Mouse (Mus musculus) kidney, embryonic 16.5 days (tissue): ENCODE measurements around the gene Mta1. TPM values are rescaled to one million over a fixed set of nuclear protein-coding genes. Genes with fewer than 3 reads are reported as not detected.

ENCODE experiments used
- ATAC-seq: fragments of 200-750 bp; cut with Nextera tagmentation; 2 replicates; pipeline ENCODE4 v1.8.0; 2017; ENCODE audit warnings: moderate TSS enrichment; ENCODE audit not compliant: low FRiP score, low TSS enrichment
- H3K27ac ChIP-seq: fragments of 300-500 bp; sonication (generic); 2 replicates; pipeline ENCODE4 v1.5.1; 2014; ENCODE audit warnings: low read length
- H3K27me3 ChIP-seq: fragments of 300-500 bp; sonication (generic); 2 replicates; pipeline ENCODE4 v1.6.1; 2014; ENCODE audit warnings: low read length, control low read depth, mixed read lengths; ENCODE audit not compliant: insufficient read depth
- H3K36me3 ChIP-seq: fragments of 300-500 bp; sonication (generic); 2 replicates; pipeline ENCODE4 v1.6.1; 2014; ENCODE audit warnings: low read length, control low read depth, mixed read lengths; ENCODE audit not compliant: insufficient read depth
- H3K4me1 ChIP-seq: fragments of 300-500 bp; sonication (generic); 2 replicates; pipeline ENCODE4 v1.6.1; 2014; ENCODE audit warnings: low read length, control low read depth, mixed read lengths; ENCODE audit not compliant: insufficient read depth
- H3K4me2 ChIP-seq: fragments of 300-500 bp; sonication (generic); replicated peaks from 2 replicates; pipeline ENCODE4 v1.6.1; 2014; ENCODE audit warnings: low read depth, low read length
- H3K4me3 ChIP-seq: fragments of 300-500 bp; sonication (generic); 2 replicates; pipeline ENCODE4 v1.5.1; 2014; ENCODE audit warnings: mild to moderate bottlenecking, low read length
- H3K9ac ChIP-seq: fragments of 300-500 bp; sonication (generic); replicated peaks from 2 replicates; pipeline ENCODE4 v1.6.1; 2014; ENCODE audit warnings: low read length
- H3K9me3 ChIP-seq: fragments of 300-500 bp; sonication (generic); 2 replicates; pipeline ENCODE4 v1.6.1; 2016; ENCODE audit warnings: low read length, control low read depth
- WGBS: fragments of 180-500 bp; shearing (Covaris S2); extraction: QIAGEN DNeasy Blood & Tissue Kit; methylation state at CpG from one replicate; pipeline ENCODE4 v1.1.7; 2014; 5-methylcytosine and 5-hydroxymethylcytosine counted together
- polyA plus RNA-seq: library from polyadenylated mRNA; unstranded; fragments of >200 nt; fragmentation: Nextera tagmentation; extraction: Ambion mirVana; gene quantifications from 2 replicates; pipeline ENCODE4 v1.2.1, GENCODE M21; 2015

The Mta1 gene
- polyA plus RNA-seq, 1 experiment from 2014 or later: 15.4 TPM

GRCm38 (mm10) chr12:113089107-113089506, 9.0 kb upstream of the Mta1 start:
- no peaks in the 10 kb centered on the region for H3K36me3 ChIP-seq
- no peak overlapping the region for H3K27ac ChIP-seq
- no peaks in the 10 kb centered on the region for H3K4me1 ChIP-seq
- H3K9me3 ChIP-seq: no peaks in the 10 kb centered on the region
- H3K4me3 ChIP-seq: no peak overlapping the region
- no peak overlapping the region for H3K4me2 ChIP-seq
- ATAC-seq: peak; percentile 59; the same call in 1 of the 2 replicates
- H3K9ac ChIP-seq: no peak overlapping the region
- WGBS: 86% methylated on average over 6 of the region's 6 CpGs
- H3K27me3 ChIP-seq: no peaks in the 10 kb centered on the region; the same call in 1 of the 2 replicates

- ATAC-seq: peak; percentile 65; the same call in 1 of the 2 replicates
- Histone ChIP-seq H3K27me3 (no peaks in the 10 kb centered on the region; the same call in 1 of the 2 replicates), H3K9me3 (no peaks in the 10 kb centered on the region), H3K36me3 (no peaks in the 10 kb centered on the region), H3K4me3 (no peak overlapping the region), H3K27ac (no peak overlapping the region), H3K9ac (no peak overlapping the region), H3K4me1 (no peaks in the 10 kb centered on the region), H3K4me2 (no peak overlapping the region)
- 78% methylated on average over 17 of the region's 17 CpGs for WGBS
These were observed 8.0 kb upstream of the Mta1 start for GRCm38 (mm10) chr12:113090053-113090452.

- WGBS: 89% methylated on average over 5 of the region's 5 CpGs
- peaks cover 33% of the 10 kb centered on the region for H3K4me1 ChIP-seq
- no peaks in the 10 kb centered on the region for H3K36me3 ChIP-seq
- H3K4me2 ChIP-seq: peak overlapping the region; percentile 83
- no peaks in the 10 kb centered on the region for H3K27me3 ChIP-seq
- H3K27ac ChIP-seq: no peak overlapping the region
- peak overlapping the region; percentile 100 for H3K9ac ChIP-seq
- H3K9me3 ChIP-seq: no peaks in the 10 kb centered on the region
- no peak overlapping the region; the same call in 1 of the 2 replicates for H3K4me3 ChIP-seq
- ATAC-seq: peak; percentile 2; the same call in 1 of the 2 replicates
These were observed 1.0 kb upstream of the Mta1 start for GRCm38 (mm10) chr12:113097040-113097439.

- H3K36me3 ChIP-seq: no peaks in the 10 kb centered on the region
- H3K9ac ChIP-seq: peak overlapping the region; percentile 100
- ATAC-seq: peak; percentile 31
- H3K9me3 ChIP-seq: no peaks in the 10 kb centered on the region
- H3K4me1 ChIP-seq: peaks cover 33% of the 10 kb centered on the region
- peak overlapping the region; percentile 96 for H3K4me3 ChIP-seq
- H3K27ac ChIP-seq: peak overlapping the region; percentile 83
- peak overlapping the region; percentile 96 for H3K4me2 ChIP-seq
- under 1% methylated on average over 24 of the region's 60 CpGs for WGBS
- H3K27me3 ChIP-seq: no peaks in the 10 kb centered on the region
These were observed 563 bp downstream of the Mta1 start for GRCm38 (mm10) chr12:113098530-113099151.

GRCm38 (mm10) chr12:113099470-113100237, 1.6 kb downstream of the Mta1 start:
- Histone ChIP-seq H3K27ac (peak overlapping the region; percentile 83), H3K36me3 (peaks cover 4% of the 10 kb centered on the region; the same call in 1 of the 2 replicates), H3K27me3 (no peaks in the 10 kb centered on the region), H3K4me1 (peaks cover 33% of the 10 kb centered on the region), H3K9me3 (no peaks in the 10 kb centered on the region), H3K4me2 (peak overlapping the region; percentile 96), H3K4me3 (peak overlapping the region; percentile 96), H3K9ac (peak overlapping the region; percentile 100)
- 18% methylated on average over 6 of the region's 6 CpGs for WGBS
- no peak; the same call in 1 of the 2 replicates for ATAC-seq

- Histone ChIP-seq H3K9me3 (0 out of 2 replicates have a peak, but pooled peaks cover 3% of the 10 kb centered on the region), H3K36me3 (peaks cover 5% of the 10 kb centered on the region; the same call in 1 of the 2 replicates), H3K4me2 (no peak overlapping the region), H3K9ac (0 out of 2 replicates have a peak overlapping the region, but pooled peaks have one; percentile 100), H3K4me3 (no peak overlapping the region), H3K4me1 (peaks cover 33% of the 10 kb centered on the region), H3K27ac (no peak overlapping the region), H3K27me3 (no peaks in the 10 kb centered on the region)
- WGBS: 73% methylated on average over 5 of the region's 5 CpGs
- ATAC-seq: no peak
These were observed 2.5 kb downstream of the Mta1 start for GRCm38 (mm10) chr12:113100448-113101076.

GRCm38 (mm10) chr12:113101251-113101960, 3.3 kb downstream of the Mta1 start:
- Histone ChIP-seq H3K4me3 (no peak overlapping the region), H3K9me3 (0 out of 2 replicates have a peak, but pooled peaks cover 6% of the 10 kb centered on the region), H3K4me2 (no peak overlapping the region), H3K9ac (no peak overlapping the region), H3K27me3 (no peaks in the 10 kb centered on the region), H3K4me1 (peaks cover 33% of the 10 kb centered on the region), H3K27ac (no peak overlapping the region), H3K36me3 (peaks cover 10% of the 10 kb centered on the region; the same call in 1 of the 2 replicates)
- 80% methylated on average over 9 of the region's 9 CpGs for WGBS
- ATAC-seq: no peak

- H3K4me3 ChIP-seq: no peak overlapping the region
- no peak overlapping the region for H3K4me2 ChIP-seq
- WGBS: 53% methylated on average over 6 of the region's 6 CpGs
- no peak overlapping the region for H3K9ac ChIP-seq
- ATAC-seq: no peak
- peaks cover 10% of the 10 kb centered on the region; the same call in 1 of the 2 replicates for H3K36me3 ChIP-seq
- no peaks in the 10 kb centered on the region for H3K27me3 ChIP-seq
- H3K9me3 ChIP-seq: 0 out of 2 replicates have a peak, but pooled peaks cover 6% of the 10 kb centered on the region
- H3K4me1 ChIP-seq: peaks cover 35% of the 10 kb centered on the region
- no peak overlapping the region for H3K27ac ChIP-seq
These were observed 4.4 kb downstream of the Mta1 start for GRCm38 (mm10) chr12:113102461-113102860.

- WGBS: 81% methylated on average over 8 of the region's 8 CpGs
- Histone ChIP-seq H3K4me1 (peaks cover 29% of the 10 kb centered on the region), H3K4me2 (no peak overlapping the region), H3K27me3 (no peaks in the 10 kb centered on the region), H3K36me3 (peaks cover 10% of the 10 kb centered on the region; the same call in 1 of the 2 replicates), H3K9ac (no peak overlapping the region), H3K27ac (no peak overlapping the region), H3K9me3 (0 out of 2 replicates have a peak, but pooled peaks cover 6% of the 10 kb centered on the region), H3K4me3 (no peak overlapping the region)
- ATAC-seq: no peak
These were observed 5.9 kb downstream of the Mta1 start for GRCm38 (mm10) chr12:113103846-113104451.
